Mouse (Mus musculus): ENCODE data around the gene Sorcs2. TPM values are rescaled to one million over a fixed set of nuclear protein-coding genes. Genes with fewer than 3 reads are reported as not detected.
"Not testable (repeated sequence)": the region's sequence is repeated elsewhere in the genome, so short reads cannot be mapped to it uniquely, and the experiment has no call there.

The Sorcs2 gene
- total RNA-seq, 2 experiments from 2014 or later = 1.8 TPM

- DNase-seq (ENCODE audit: low spot score) = no peak
These were observed 6.2 kb downstream of the Sorcs2 start for GRCm38 (mm10) chr5:36391751-36392150.

- not testable (repeated sequence) for DNase-seq (ENCODE audit: low spot score)
These were observed 7.4 kb downstream of the Sorcs2 start for GRCm38 (mm10) chr5:36390591-36390927.

GRCm38 (mm10) chr5:36389731-36390590 is 8.0 kb downstream of the Sorcs2 start:
- no peak for DNase-seq (ENCODE audit: low spot score)

GRCm38 (mm10) chr5:36385062-36385461 is 12.9 kb downstream of the Sorcs2 start:
- no peak for DNase-seq (ENCODE audit: low spot score)

GRCm38 (mm10) chr5:36383431-36383830 is 14.5 kb downstream of the Sorcs2 start:
- DNase-seq (ENCODE audit: low spot score) = no peak

GRCm38 (mm10) chr5:36382721-36383120 is 15.2 kb downstream of the Sorcs2 start:
- DNase-seq (ENCODE audit: low spot score) = no peak

GRCm38 (mm10) chr5:36382134-36382693 is 15.7 kb downstream of the Sorcs2 start:
- no peak for DNase-seq (ENCODE audit: low spot score)

- DNase-seq (ENCODE audit: low spot score) = peak; percentile 22
These were observed 17.9 kb downstream of the Sorcs2 start for GRCm38 (mm10) chr5:36379938-36380511.

- DNase-seq (ENCODE audit: low spot score) = no peak
These were observed 19.6 kb downstream of the Sorcs2 start for GRCm38 (mm10) chr5:36378370-36378738.

GRCm38 (mm10) chr5:36377456-36378369 is 20.2 kb downstream of the Sorcs2 start:
- DNase-seq (ENCODE audit: low spot score) = peak; percentile 35

GRCm38 (mm10) chr5:36375886-36376285 is 22.1 kb downstream of the Sorcs2 start:
- no peak for DNase-seq (ENCODE audit: low spot score)

- DNase-seq (ENCODE audit: low spot score) = no peak
These were observed 23.5 kb downstream of the Sorcs2 start for GRCm38 (mm10) chr5:36374221-36375050.

GRCm38 (mm10) chr5:36373246-36373891 is 24.6 kb downstream of the Sorcs2 start:
- DNase-seq (ENCODE audit: low spot score) = no peak

GRCm38 (mm10) chr5:36371731-36372130 is 26.2 kb downstream of the Sorcs2 start:
- no peak for DNase-seq (ENCODE audit: low spot score)

- DNase-seq (ENCODE audit: low spot score) = no peak
These were observed 28.7 kb downstream of the Sorcs2 start for GRCm38 (mm10) chr5:36369261-36369684.

GRCm38 (mm10) chr5:36368511-36369135 is 29.3 kb downstream of the Sorcs2 start:
- no peak for DNase-seq (ENCODE audit: low spot score)

GRCm38 (mm10) chr5:36367911-36368310 is 30.0 kb downstream of the Sorcs2 start:
- no peak for DNase-seq (ENCODE audit: low spot score)

GRCm38 (mm10) chr5:36367181-36367610 is 30.7 kb downstream of the Sorcs2 start:
- DNase-seq (ENCODE audit: low spot score) = peak; percentile 75

- no peak for DNase-seq (ENCODE audit: low spot score)
These were observed 36.2 kb downstream of the Sorcs2 start for GRCm38 (mm10) chr5:36361749-36362148.

- DNase-seq (ENCODE audit: low spot score) = no peak
These were observed 37.6 kb downstream of the Sorcs2 start for GRCm38 (mm10) chr5:36360343-36360742.
